Mouse (Mus musculus): ENCODE measurements around the gene Scube1. TPM values are rescaled to one million over a fixed set of nuclear protein-coding genes. Genes with fewer than 3 reads are reported as not detected.
A peak's percentile ranks its signal among the peaks of the same experiment; 100 is the strongest.

The Scube1 gene
- total and polyA plus RNA-seq, 3 experiments: not detected

DNA sequence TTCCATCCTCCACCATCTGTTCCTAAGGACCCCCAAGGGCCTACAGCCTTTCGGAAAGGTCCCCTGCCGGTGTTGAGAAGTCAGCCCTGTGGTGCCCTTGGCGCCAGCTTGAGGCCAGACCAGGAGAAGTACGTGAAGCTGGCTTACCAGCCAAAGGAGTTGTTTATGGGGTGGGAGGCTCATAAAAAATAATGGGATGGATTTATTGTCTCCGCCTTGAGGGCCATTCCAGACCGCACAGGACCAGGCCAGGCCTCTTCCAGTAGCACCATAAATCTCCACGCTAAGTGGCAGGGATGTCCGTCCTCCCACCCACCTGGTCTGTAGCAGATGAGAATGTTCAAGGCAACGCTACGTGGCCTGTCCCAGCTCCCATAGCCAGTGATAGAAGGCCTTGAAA, 58.4 kb downstream of the Scube1 start:
- Histone ChIP-seq H3K27ac (ENCODE audit: control insufficient read depth, low read depth, low read length) (no peak overlapping the region), H3K9ac (ENCODE audit: control insufficient read depth, low read depth, low read length, poor library complexity, severe bottlenecking) (no peak overlapping the region), H3K4me3 (ENCODE audit: control insufficient read depth in 1 of 2, insufficient read depth in 1 of 2, low read depth in 2 of 2, low read length in 2 of 2) (no peak overlapping the region), H3K27me3 (ENCODE audit: control insufficient read depth in 1 of 2, insufficient read depth in 2 of 2, low read length in 2 of 2) (no peaks in the 10 kb centered on the region), H3K79me2 (ENCODE audit: control insufficient read depth, insufficient read depth, low read length, poor library complexity) (no peaks in the 10 kb centered on the region), H3K9me3 (replicated peaks; ENCODE audit: insufficient read depth, low read length) (no peaks in the 10 kb centered on the region), H3K4me1 (ENCODE audit: control insufficient read depth in 1 of 2, insufficient read depth in 2 of 2, low read length in 2 of 2) (no peaks in the 10 kb centered on the region), H3K36me3 (ENCODE audit: control insufficient read depth in 1 of 2, insufficient read depth in 2 of 2, low read length in 2 of 2) (no peaks in the 10 kb centered on the region)
- no peak for DNase-seq (ENCODE audit: low read depth, low spot score)
- no peak for TF ChIP-seq KAT2A (conservative IDR thresholded peaks at IDR 0.05; ENCODE audit: low read depth, low read length)
- no peak for TF ChIP-seq ZC3H11A (IDR thresholded peaks at IDR 0.05; ENCODE audit: low read depth, low read length)
- TF ChIP-seq USF2 (IDR thresholded peaks at IDR 0.05; ENCODE audit: borderline replicate concordance in 1 of 2, insufficient read depth in 1 of 2, low read depth in 1 of 2, low read length in 2 of 2): no peak
- TF ChIP-seq POLR2A (IDR thresholded peaks at IDR 0.05; ENCODE audit: control insufficient read depth in 1 of 2, insufficient read depth in 1 of 2, low read depth in 1 of 2, low read length in 2 of 2, poor library complexity in 1 of 2): no peak
- TF ChIP-seq GABPA (IDR thresholded peaks at IDR 0.05; ENCODE audit: low read depth, low read length): no peak
- TF ChIP-seq CHD1 (IDR thresholded peaks at IDR 0.05; ENCODE audit: low read depth, low read length): no peak

DNA sequence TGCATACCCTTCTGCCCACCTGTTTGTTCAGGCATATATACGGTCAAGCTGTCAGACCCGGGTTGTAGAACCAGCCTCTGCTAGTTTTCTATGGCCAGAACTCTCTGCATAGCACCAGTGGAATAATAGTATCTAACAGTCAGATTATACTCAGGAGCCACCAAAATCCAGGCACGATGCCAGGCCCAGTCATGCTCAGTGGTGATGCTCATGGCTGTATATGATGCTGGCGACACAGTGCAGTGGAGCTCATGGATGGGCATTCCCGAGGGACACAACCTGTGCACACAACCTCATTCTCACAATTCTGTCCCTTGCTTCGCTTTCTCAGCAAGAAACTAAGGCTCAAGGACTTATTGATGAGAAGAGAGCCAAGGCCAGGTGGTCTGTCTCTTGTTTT, 58.8 kb downstream of the Scube1 start:
- H3K9me3 ChIP-seq (replicated peaks; ENCODE audit: insufficient read depth, low read length): no peaks in the 10 kb centered on the region
- no peaks in the 10 kb centered on the region for H3K27me3 ChIP-seq (ENCODE audit: control insufficient read depth in 1 of 2, insufficient read depth in 2 of 2, low read length in 2 of 2)
- no peak for DNase-seq (ENCODE audit: low read depth, low spot score)
- TF ChIP-seq UBTF (IDR thresholded peaks at IDR 0.05; ENCODE audit: borderline replicate concordance, insufficient read depth, low read depth, low read length): no peak
- H3K4me1 ChIP-seq (ENCODE audit: control insufficient read depth in 1 of 2, insufficient read depth in 2 of 2, low read length in 2 of 2): no peaks in the 10 kb centered on the region
- no peaks in the 10 kb centered on the region for H3K79me2 ChIP-seq (ENCODE audit: control insufficient read depth, insufficient read depth, low read length, poor library complexity)
- no peaks in the 10 kb centered on the region for H3K36me3 ChIP-seq (ENCODE audit: control insufficient read depth in 1 of 2, insufficient read depth in 2 of 2, low read length in 2 of 2)
- H3K27ac ChIP-seq (ENCODE audit: control insufficient read depth, low read depth, low read length): no peak overlapping the region
- H3K9ac ChIP-seq (ENCODE audit: control insufficient read depth, low read depth, low read length, poor library complexity, severe bottlenecking): no peak overlapping the region
- no peak overlapping the region for H3K4me3 ChIP-seq (ENCODE audit: control insufficient read depth in 1 of 2, insufficient read depth in 1 of 2, low read depth in 2 of 2, low read length in 2 of 2)

DNA sequence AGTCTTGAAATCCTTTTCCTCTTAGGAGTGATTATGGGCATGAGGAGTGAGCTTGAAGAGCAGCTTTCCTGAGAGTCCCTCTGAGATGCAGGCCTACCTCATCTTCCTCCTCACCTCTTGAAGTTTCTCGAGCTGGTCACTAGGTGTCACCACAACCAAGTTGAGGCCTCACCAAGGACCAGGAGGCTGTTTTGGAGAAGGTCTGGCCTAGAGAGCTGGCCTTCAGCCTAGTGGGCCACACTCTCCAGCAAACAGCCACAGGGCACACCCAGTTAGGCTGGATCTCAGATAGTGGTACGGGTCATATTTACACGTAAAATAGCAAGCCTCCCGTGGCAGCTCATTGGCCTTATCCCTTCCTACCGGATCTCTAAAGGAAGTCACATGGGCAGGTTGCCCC, 60.1 kb downstream of the Scube1 start:
- H3K36me3 ChIP-seq (ENCODE audit: control insufficient read depth in 1 of 2, insufficient read depth in 2 of 2, low read length in 2 of 2): no peaks in the 10 kb centered on the region
- H3K4me3 ChIP-seq (ENCODE audit: control insufficient read depth in 1 of 2, insufficient read depth in 1 of 2, low read depth in 2 of 2, low read length in 2 of 2): no peak overlapping the region
- no peak overlapping the region for H3K9ac ChIP-seq (ENCODE audit: control insufficient read depth, low read depth, low read length, poor library complexity, severe bottlenecking)
- 0 out of 2 replicates have a peak, but pooled peaks have one; percentile 7 for TF ChIP-seq SMC3 (IDR thresholded peaks at IDR 0.05; ENCODE audit: low read depth, low read length)
- TF ChIP-seq ETS1 (IDR thresholded peaks at IDR 0.05; ENCODE audit: low read depth, low read length): no peak
- TF ChIP-seq ZC3H11A (IDR thresholded peaks at IDR 0.05; ENCODE audit: low read depth, low read length): no peak
- TF ChIP-seq GATA1 (IDR thresholded peaks at IDR 0.05; ENCODE audit: low read depth, low read length): no peak
- TF ChIP-seq CTCF (IDR thresholded peaks at IDR 0.05 in 2 of 3, conservative IDR thresholded peaks at IDR 0.05 in 1 of 3; ENCODE audit: control insufficient read depth in 1 of 3, insufficient read depth in 1 of 3, low read depth in 2 of 3, low read length in 3 of 3, poor library complexity in 1 of 3, severe bottlenecking in 1 of 3): peak in 2 of 3 experiments; percentile 19 to 24; a peak in 2 of 6 replicates
- no peak for TF ChIP-seq EP300 (IDR thresholded peaks at IDR 0.05; ENCODE audit: low read depth in 1 of 2, low read length in 2 of 2)
- TF ChIP-seq USF2 (IDR thresholded peaks at IDR 0.05; ENCODE audit: borderline replicate concordance in 1 of 2, insufficient read depth in 1 of 2, low read depth in 1 of 2, low read length in 2 of 2): no peak
- peak; percentile 15; the same call in 1 of the 2 replicates for TF ChIP-seq RAD21 (IDR thresholded peaks at IDR 0.05; ENCODE audit: low read depth, low read length)
- TF ChIP-seq SIN3A (IDR thresholded peaks at IDR 0.05; ENCODE audit: low read length): no peak
- no peak for TF ChIP-seq MYB (IDR thresholded peaks at IDR 0.05; ENCODE audit: low read depth, low read length)
- peak; percentile 8 for DNase-seq (ENCODE audit: low read depth, low spot score)
- no peaks in the 10 kb centered on the region for H3K4me1 ChIP-seq (ENCODE audit: control insufficient read depth in 1 of 2, insufficient read depth in 2 of 2, low read length in 2 of 2)
- H3K79me2 ChIP-seq (ENCODE audit: control insufficient read depth, insufficient read depth, low read length, poor library complexity): no peaks in the 10 kb centered on the region
- no peaks in the 10 kb centered on the region for H3K9me3 ChIP-seq (replicated peaks; ENCODE audit: insufficient read depth, low read length)
- no peaks in the 10 kb centered on the region for H3K27me3 ChIP-seq (ENCODE audit: control insufficient read depth in 1 of 2, insufficient read depth in 2 of 2, low read length in 2 of 2)
- no peak overlapping the region for H3K27ac ChIP-seq (ENCODE audit: control insufficient read depth, low read depth, low read length)
